ENCODE assay signal across 22 mouse cellular contexts in genomic region chr11:84027231-84027630, GRCm38 (mm10). TPM values are rescaled to one million over a fixed set of nuclear protein-coding genes. Genes with fewer than 3 reads are reported as not detected.
DNase-seq lines count a peak whose midpoint lies in the region; ATAC-seq and TF ChIP-seq lines count a peak whose summit lies in the region.
"Had no signal": no experiment of that assay in that cellular context is flagged by ENCODE, and none has a peak within 500 bp of the region (broad histone marks: within the 10 kb centered on the region; RNA-seq: fewer than 3 reads in every experiment).

No protein-coding gene starts in this region.

- H3K27me3 ChIP-seq in kidney, postnatal 0 days (ENCODE audit: insufficient read depth, low read length): no peaks in the 10 kb centered on the region
- H3K27me3 ChIP-seq in lung, postnatal 0 days (replicated peaks; ENCODE audit: insufficient read depth, low read length): no peaks in the 10 kb centered on the region
- H3K27me3 ChIP-seq: embryonic facial prominence, embryonic 15.5 days; hindbrain, embryonic 15.5 days had no signal

- no peak overlapping the region for H3K27ac ChIP-seq in kidney, postnatal 0 days
- H3K27ac ChIP-seq in lung, postnatal 0 days (ENCODE audit: low read length): no peak overlapping the region
- H3K27ac ChIP-seq: embryonic facial prominence, embryonic 15.5 days; hindbrain, embryonic 15.5 days had no signal

- H3K9ac ChIP-seq in kidney, postnatal 0 days (ENCODE audit: low read depth, low read length): no peak overlapping the region
- no peak overlapping the region for H3K9ac ChIP-seq in lung, postnatal 0 days (replicated peaks; ENCODE audit: low read depth)
- H3K9ac ChIP-seq: embryonic facial prominence, embryonic 15.5 days; forebrain, postnatal 0 days; heart, embryonic 13.5 days; hindbrain, embryonic 15.5 days had no signal

- 84% methylated on average over 5 of the region's 5 CpGs for WGBS in kidney, postnatal 0 days
- WGBS in lung, postnatal 0 days: 63% methylated on average over 5 of the region's 5 CpGs

- no peak for TF ChIP-seq CTCF in kidney, postnatal 0 days (IDR thresholded peaks at IDR 0.05; ENCODE audit: low read depth)
- TF ChIP-seq CTCF in lung, postnatal 0 days (IDR thresholded peaks at IDR 0.05): no peak

- TF ChIP-seq EP300 in lung, postnatal 0 days (IDR thresholded peaks at IDR 0.05): no peak

- H3K4me3 ChIP-seq in kidney, postnatal 0 days (replicated peaks; ENCODE audit: low read depth, low read length): no peak overlapping the region
- H3K4me3 ChIP-seq in lung, postnatal 0 days (ENCODE audit: low read depth, low read length): no peak overlapping the region
- H3K4me3 ChIP-seq: embryonic facial prominence, embryonic 15.5 days; erythroblast, embryonic 14.5 days; hindbrain, embryonic 15.5 days had no signal

- H3K4me1 ChIP-seq in kidney, postnatal 0 days (replicated peaks; ENCODE audit: insufficient read depth, low read length): no peaks in the 10 kb centered on the region
- no peaks in the 10 kb centered on the region for H3K4me1 ChIP-seq in lung, postnatal 0 days (ENCODE audit: insufficient read depth, low read depth, low read length)
- H3K4me1 ChIP-seq: embryonic facial prominence, embryonic 15.5 days; hindbrain, embryonic 15.5 days had no signal

- no peak for ATAC-seq in kidney, postnatal 0 days (replicated peaks; ENCODE audit: low FRiP score, low read depth)
- no peak for ATAC-seq in lung, postnatal 0 days
- ATAC-seq: activated CD4-positive, CD25-positive, alpha-beta regulatory T cell, adult 4 months; CD4-positive, CD25-positive, alpha-beta regulatory T cell, adult 4 months; forebrain, postnatal 0 days had no signal

- no peaks in the 10 kb centered on the region for H3K9me3 ChIP-seq in kidney, postnatal 0 days (replicated peaks; ENCODE audit: low read length)
- H3K9me3 ChIP-seq in lung, postnatal 0 days (ENCODE audit: low read length): no peaks in the 10 kb centered on the region
- H3K9me3 ChIP-seq: embryonic facial prominence, embryonic 15.5 days; heart, embryonic 13.5 days; hindbrain, embryonic 15.5 days had no signal

- no peak overlapping the region for H3K4me2 ChIP-seq in kidney, postnatal 0 days (ENCODE audit: low read length)
- no peak overlapping the region for H3K4me2 ChIP-seq in lung, postnatal 0 days (replicated peaks; ENCODE audit: low read depth, low read length)
- H3K4me2 ChIP-seq: embryonic facial prominence, embryonic 15.5 days; hindbrain, embryonic 15.5 days had no signal

- peak; percentile 20 for DNase-seq in kidney, postnatal 0 days (ENCODE audit: low spot score)
- no peak for DNase-seq in kidney, postnatal 4 days
- peak; percentile 32 for DNase-seq in lung, postnatal 0 days (ENCODE audit: low spot score)
- DNase-seq in lung, postnatal 25 days (ENCODE audit: low spot score): no peak
- peak; percentile 91 for DNase-seq in NIH3T3 (ENCODE audit: low read depth)
- no peak for DNase-seq in embryo, embryonic 9.5 days (ENCODE audit: extremely low spot score)
- DNase-seq in ovary, adult 18-20 months (ENCODE audit: low spot score): no peak
- DNase-seq: adrenal gland, adult 8-10 months; adrenal gland, postnatal 36 days; B cell, adult 2 months; cerebellum, adult 2 months; cerebellum, postnatal 10 days; forebrain, postnatal 0 days; gastrocnemius, postnatal 14 days; heart, postnatal 36 days had no signal

- peaks cover 44% of the 10 kb centered on the region; the same call in 1 of the 2 replicates for H3K36me3 ChIP-seq in kidney, postnatal 0 days (ENCODE audit: insufficient read depth, low read length)
- peaks cover 21% of the 10 kb centered on the region for H3K36me3 ChIP-seq in lung, postnatal 0 days (ENCODE audit: insufficient read depth, low read length)

RNA-seq across cellular contexts. Expression of gene Dusp14, which starts 41.8 kb away (rescaled TPM):
- polyA plus RNA-seq in kidney, postnatal 0 days (2015; fragmentation: Nextera tagmentation; extraction: Ambion mirVana): 45.6 and 47.2 TPM in 2 replicates
- 66.7 and 69.2 TPM in 2 replicates for polyA plus RNA-seq in lung, postnatal 0 days (2015; fragmentation: Nextera tagmentation; extraction: Ambion mirVana)
- polyA plus RNA-seq: erythroblast, embryonic 14.5 days; G1E had no signal

Comparison
In these comparisons a context has a peak if more than half of its experiments do, and no peak if none do; other contexts are left out.
1. DNase-seq: peak in kidney, postnatal 0 days (single experiment), lung, postnatal 0 days (single experiment) and NIH3T3 (single experiment); none in kidney, postnatal 4 days (0 of 2), lung, postnatal 25 days (single experiment), embryo, embryonic 9.5 days (single experiment) and ovary, adult 18-20 months (single experiment).